Mouse (Mus musculus): ENCODE measurements around the gene F8a.
"Not testable (repeated sequence)": the region's sequence is repeated elsewhere in the genome, so short reads cannot be mapped to it uniquely, and the experiment has no call there.

F8a gene

GRCm38 (mm10) chrX:73227914-73228605, at the start of gene F8a:
Gene F8a, plus strand, starts transcription at chrX:73228291.
- peak; percentile 75 for DNase-seq (ENCODE audit: low spot score)

GRCm38 (mm10) chrX:73191934-73192333, 36.2 kb upstream of the F8a start, which contains the start of gene Xlr3b:
Gene Xlr3b, plus strand, starts transcription at chrX:73192207.
- peak; percentile 9 for DNase-seq (ENCODE audit: low spot score)

- not testable (repeated sequence) for DNase-seq (ENCODE audit: low spot score)
Observed at GRCm38 (mm10) chrX:73213819-73214564, 14.1 kb upstream of the F8a start, which contains the start of gene Xlr4b. Gene Xlr4b, plus strand, starts transcription at chrX:73214333.

GRCm38 (mm10) chrX:73225365-73225764, 2.7 kb upstream of the F8a start:
- no peak for DNase-seq (ENCODE audit: low spot score)

GRCm38 (mm10) chrX:73228606-73229214, 619 bp downstream of the F8a start:
- DNase-seq (ENCODE audit: low spot score): peak; percentile 36

- DNase-seq (ENCODE audit: low spot score): no peak
Observed at GRCm38 (mm10) chrX:73229288-73229687, 1.2 kb downstream of the F8a start.

- DNase-seq (ENCODE audit: low spot score): not testable (repeated sequence)
Observed at GRCm38 (mm10) chrX:73242821-73243325, 14.8 kb downstream of the F8a start, which contains the start of gene Xlr4c. Gene Xlr4c, minus strand, starts transcription at chrX:73243130.

GRCm38 (mm10) chrX:73262428-73262827, 34.3 kb downstream of the F8a start:
- DNase-seq (ENCODE audit: low spot score): not testable (repeated sequence)

- DNase-seq (ENCODE audit: low spot score): not testable (repeated sequence)
Observed at GRCm38 (mm10) chrX:73265270-73265669, 37.2 kb downstream of the F8a start, which contains the start of gene Xlr3c. Gene Xlr3c, minus strand, starts transcription at chrX:73265390.
